ENCODE assay signal across 15 mouse cellular contexts in genomic region chr7:133109442-133109841, GRCm38 (mm10). TPM values are rescaled to one million over a fixed set of nuclear protein-coding genes. Genes with fewer than 3 reads are reported as not detected.
"Had no signal": no experiment of that assay in that cellular context is flagged by ENCODE, and none has a peak within 500 bp of the region (broad histone marks: within the 10 kb centered on the region; RNA-seq: fewer than 3 reads in every experiment).

No protein-coding gene starts in this region.

- H3K36me3 ChIP-seq: limb, embryonic 12.5 days; limb, embryonic 15.5 days; liver, embryonic 13.5 days had no signal

- H3K4me2 ChIP-seq: limb, embryonic 12.5 days; limb, embryonic 15.5 days; liver, embryonic 13.5 days; midbrain, embryonic 11.5 days had no signal

- DNase-seq: layer of hippocampus, postnatal 36 days; liver, embryonic 13.5 days; lung, adult 2 months; lung, postnatal 14 days; lung, postnatal 4 days; midbrain, embryonic 14.5 days; thymus, adult 18-20 months; thymus, postnatal 14 days; thymus, postnatal 4 days had no signal

- H3K4me3 ChIP-seq: left cerebral cortex, adult 2 months; limb, embryonic 12.5 days; limb, embryonic 15.5 days; liver, embryonic 13.5 days had no signal

- H3K9me3 ChIP-seq: limb, embryonic 12.5 days; limb, embryonic 15.5 days; liver, embryonic 13.5 days had no signal

- H3K9ac ChIP-seq: limb, embryonic 12.5 days; limb, embryonic 15.5 days; liver, embryonic 13.5 days had no signal

- H3K27ac ChIP-seq: left cerebral cortex, adult 2 months; limb, embryonic 12.5 days; limb, embryonic 15.5 days; liver, embryonic 13.5 days had no signal

- H3K27me3 ChIP-seq: limb, embryonic 12.5 days; limb, embryonic 15.5 days; liver, embryonic 13.5 days had no signal

RNA-seq across cellular contexts. Expression of gene Fgfr2, which starts 13.7 kb away (rescaled TPM):
- total RNA-seq: megakaryocyte progenitor cell, adult 5-6 weeks; megakaryocyte-erythroid progenitor cell, adult 5-6 weeks had no signal
